Mouse (Mus musculus): ENCODE data around the gene Cacng7. TPM values are rescaled to one million over a fixed set of nuclear protein-coding genes. Genes with fewer than 3 reads are reported as not detected.

The Cacng7 gene
- polyA plus RNA-seq, 1 experiment from 2014 or later: 0.81 TPM

- under 1% methylated on average over 16 of the region's 16 CpGs for WGBS
- H3K27ac ChIP-seq (ENCODE audit: low read length): no peak overlapping the region
- peak overlapping the region; percentile 35 for H3K4me3 ChIP-seq (ENCODE audit: low read length)
- peak overlapping the region; percentile 61 for H3K4me2 ChIP-seq (replicated peaks; ENCODE audit: low read depth, low read length)
- ATAC-seq (ENCODE audit: low FRiP score, low TSS enrichment): peak; percentile 28
- H3K9ac ChIP-seq (replicated peaks; ENCODE audit: low read length): peak overlapping the region; percentile 33; the same call in 1 of the 2 replicates
- peaks cover 12% of the 10 kb centered on the region; the same call in 1 of the 2 replicates for H3K36me3 ChIP-seq (ENCODE audit: insufficient read depth, low read length)
- H3K27me3 ChIP-seq (ENCODE audit: insufficient read depth, low read length): peaks cover 46% of the 10 kb centered on the region
- peaks cover 27% of the 10 kb centered on the region for H3K4me1 ChIP-seq (ENCODE audit: insufficient read depth, low read length)
- H3K9me3 ChIP-seq (ENCODE audit: low read length): no peaks in the 10 kb centered on the region
Measured at GRCm38 (mm10) chr7:3302556-3303275, 30.0 kb upstream of the Cacng7 start.

DNA sequence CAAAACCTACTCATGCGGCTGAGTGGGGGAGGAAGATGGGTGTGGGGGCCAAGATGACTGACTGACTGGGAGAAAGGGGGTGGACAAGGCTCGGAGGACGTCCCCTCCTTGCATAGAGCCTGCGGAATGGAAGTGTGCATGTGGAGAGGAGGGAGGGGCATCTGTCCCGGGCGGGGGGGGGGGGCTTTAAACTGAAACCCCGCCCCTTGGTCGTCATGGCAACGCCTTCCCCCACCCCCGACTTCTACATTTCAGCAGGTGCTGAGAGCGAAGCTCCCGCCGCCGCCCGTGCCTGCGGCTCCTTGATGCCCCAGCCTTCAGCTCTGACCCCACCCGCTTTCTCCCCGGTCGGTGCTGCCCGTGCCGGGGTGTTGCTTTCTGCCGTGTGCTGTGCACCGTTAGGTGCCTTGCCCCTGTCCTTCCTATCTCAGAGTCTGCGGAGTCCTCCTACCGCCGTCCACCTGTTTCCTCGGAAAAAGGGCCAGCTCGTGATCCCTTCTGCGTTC lies 29.4 kb upstream of the Cacng7 start:
- no peak overlapping the region for H3K27ac ChIP-seq (ENCODE audit: low read length)
- H3K27me3 ChIP-seq (ENCODE audit: insufficient read depth, low read length): peaks cover 46% of the 10 kb centered on the region
- no peaks in the 10 kb centered on the region for H3K9me3 ChIP-seq (ENCODE audit: low read length)
- WGBS: under 1% methylated on average over 28 of the region's 29 CpGs
- H3K9ac ChIP-seq (replicated peaks; ENCODE audit: low read length): no peak overlapping the region
- peak overlapping the region; percentile 61 for H3K4me2 ChIP-seq (replicated peaks; ENCODE audit: low read depth, low read length)
- H3K36me3 ChIP-seq (ENCODE audit: insufficient read depth, low read length): peaks cover 7% of the 10 kb centered on the region; the same call in 1 of the 2 replicates
- peak; percentile 54; the same call in 1 of the 2 replicates for ATAC-seq (ENCODE audit: low FRiP score, low TSS enrichment)
- peaks cover 26% of the 10 kb centered on the region for H3K4me1 ChIP-seq (ENCODE audit: insufficient read depth, low read length)
- peak overlapping the region; percentile 35 for H3K4me3 ChIP-seq (ENCODE audit: low read length)

DNA sequence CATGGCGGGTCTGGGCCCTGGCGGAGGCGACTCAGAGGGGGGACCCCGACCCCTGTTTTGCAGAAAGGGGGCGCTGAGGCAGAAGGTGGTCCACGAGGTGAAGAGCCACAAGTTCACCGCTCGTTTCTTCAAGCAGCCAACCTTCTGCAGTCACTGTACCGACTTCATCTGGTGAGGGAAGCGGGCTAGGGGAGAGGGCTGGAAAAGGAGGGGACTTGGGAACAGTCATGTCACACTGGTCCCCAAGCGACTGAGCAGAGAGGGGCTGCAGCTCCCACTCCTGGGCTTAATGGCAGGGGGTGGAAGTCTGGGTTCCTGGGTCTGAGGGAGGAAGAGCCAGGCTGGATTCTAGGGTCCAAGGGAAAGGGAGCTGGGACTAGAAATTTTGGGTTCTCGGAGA lies 29.0 kb upstream of the Cacng7 start:
- Histone ChIP-seq H3K27ac (ENCODE audit: low read length) (no peak overlapping the region), H3K36me3 (ENCODE audit: insufficient read depth, low read length) (0 out of 2 replicates have a peak, but pooled peaks cover 2% of the 10 kb centered on the region), H3K4me2 (replicated peaks; ENCODE audit: low read depth, low read length) (peak overlapping the region; percentile 61), H3K4me3 (ENCODE audit: low read length) (peak overlapping the region; percentile 35), H3K4me1 (ENCODE audit: insufficient read depth, low read length) (peaks cover 24% of the 10 kb centered on the region), H3K9ac (replicated peaks; ENCODE audit: low read length) (no peak overlapping the region), H3K9me3 (ENCODE audit: low read length) (no peaks in the 10 kb centered on the region), H3K27me3 (ENCODE audit: insufficient read depth, low read length) (peaks cover 46% of the 10 kb centered on the region)
- ATAC-seq (ENCODE audit: low FRiP score, low TSS enrichment): 0 out of 2 replicates have a peak, but pooled peaks have one; percentile 6
- WGBS: 6% methylated on average over 12 of the region's 12 CpGs

DNA sequence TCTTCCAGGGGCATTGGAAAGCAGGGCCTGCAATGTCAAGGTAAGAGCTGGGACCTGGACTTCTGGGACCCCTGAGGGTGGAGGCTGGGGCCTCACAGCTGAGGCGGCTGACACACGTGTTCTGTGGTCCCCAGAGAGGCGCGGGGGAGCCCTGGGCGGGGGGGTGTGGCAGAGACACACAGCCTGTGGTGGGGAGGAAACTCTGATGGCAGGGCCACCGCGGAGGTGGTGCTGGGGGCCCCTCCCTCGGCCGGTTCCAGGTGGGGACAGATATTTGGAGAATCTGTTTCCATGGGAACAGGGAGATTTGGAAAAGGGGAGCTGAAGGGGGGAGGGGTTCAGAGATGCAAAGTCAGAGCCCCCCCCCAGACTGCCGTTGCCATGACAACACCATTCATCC lies 28.5 kb upstream of the Cacng7 start:
- Histone ChIP-seq H3K4me2 (replicated peaks; ENCODE audit: low read depth, low read length) (no peak overlapping the region), H3K9ac (replicated peaks; ENCODE audit: low read length) (no peak overlapping the region), H3K27me3 (ENCODE audit: insufficient read depth, low read length) (peaks cover 46% of the 10 kb centered on the region), H3K27ac (ENCODE audit: low read length) (no peak overlapping the region), H3K4me1 (ENCODE audit: insufficient read depth, low read length) (peaks cover 24% of the 10 kb centered on the region), H3K4me3 (ENCODE audit: low read length) (no peak overlapping the region), H3K9me3 (ENCODE audit: low read length) (no peaks in the 10 kb centered on the region), H3K36me3 (ENCODE audit: insufficient read depth, low read length) (no peaks in the 10 kb centered on the region)
- 0% methylated on average over 10 of the region's 10 CpGs for WGBS
- no peak for ATAC-seq (ENCODE audit: low FRiP score, low TSS enrichment)

GRCm38 (mm10) chr7:3306400-3306799 lies 26.4 kb upstream of the Cacng7 start:
- Histone ChIP-seq H3K4me3 (ENCODE audit: low read length) (no peak overlapping the region), H3K4me2 (replicated peaks; ENCODE audit: low read depth, low read length) (no peak overlapping the region), H3K36me3 (ENCODE audit: insufficient read depth, low read length) (no peaks in the 10 kb centered on the region), H3K27me3 (ENCODE audit: insufficient read depth, low read length) (peaks cover 41% of the 10 kb centered on the region), H3K4me1 (ENCODE audit: insufficient read depth, low read length) (peaks cover 22% of the 10 kb centered on the region), H3K9me3 (ENCODE audit: low read length) (no peaks in the 10 kb centered on the region), H3K27ac (ENCODE audit: low read length) (no peak overlapping the region), H3K9ac (replicated peaks; ENCODE audit: low read length) (no peak overlapping the region)
- 74% methylated on average over 3 of the region's 3 CpGs for WGBS
- no peak for ATAC-seq (ENCODE audit: low FRiP score, low TSS enrichment)

DNA sequence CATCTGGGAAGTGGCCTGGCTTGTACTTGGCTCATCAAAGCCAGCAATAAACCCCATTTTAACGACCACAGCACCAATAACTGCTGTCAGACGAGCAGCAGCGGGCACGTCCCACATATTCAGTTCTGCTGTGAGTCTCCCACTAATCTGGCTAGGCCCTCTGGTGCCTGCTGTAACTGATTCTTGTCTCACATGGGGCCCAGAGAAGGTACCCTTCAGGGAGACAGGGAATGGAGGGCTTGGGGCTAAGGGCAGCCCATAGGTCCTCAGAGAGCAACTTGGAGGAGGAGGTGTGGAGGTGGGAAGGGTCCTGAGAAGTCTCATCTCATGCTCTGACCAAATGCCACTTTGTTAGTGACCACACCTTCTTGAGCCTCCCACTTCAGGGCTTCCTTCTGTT lies 24.1 kb upstream of the Cacng7 start:
- H3K4me1 ChIP-seq (ENCODE audit: insufficient read depth, low read length): peaks cover 3% of the 10 kb centered on the region
- H3K9me3 ChIP-seq (ENCODE audit: low read length): no peaks in the 10 kb centered on the region
- no peaks in the 10 kb centered on the region for H3K36me3 ChIP-seq (ENCODE audit: insufficient read depth, low read length)
- H3K9ac ChIP-seq (replicated peaks; ENCODE audit: low read length): no peak overlapping the region
- H3K27ac ChIP-seq (ENCODE audit: low read length): no peak overlapping the region
- no peak overlapping the region for H3K4me2 ChIP-seq (replicated peaks; ENCODE audit: low read depth, low read length)
- H3K4me3 ChIP-seq (ENCODE audit: low read length): no peak overlapping the region
- WGBS: 15% methylated on average over 4 of the region's 4 CpGs
- H3K27me3 ChIP-seq (ENCODE audit: insufficient read depth, low read length): peaks cover 26% of the 10 kb centered on the region
- no peak for ATAC-seq (ENCODE audit: low FRiP score, low TSS enrichment)

DNA sequence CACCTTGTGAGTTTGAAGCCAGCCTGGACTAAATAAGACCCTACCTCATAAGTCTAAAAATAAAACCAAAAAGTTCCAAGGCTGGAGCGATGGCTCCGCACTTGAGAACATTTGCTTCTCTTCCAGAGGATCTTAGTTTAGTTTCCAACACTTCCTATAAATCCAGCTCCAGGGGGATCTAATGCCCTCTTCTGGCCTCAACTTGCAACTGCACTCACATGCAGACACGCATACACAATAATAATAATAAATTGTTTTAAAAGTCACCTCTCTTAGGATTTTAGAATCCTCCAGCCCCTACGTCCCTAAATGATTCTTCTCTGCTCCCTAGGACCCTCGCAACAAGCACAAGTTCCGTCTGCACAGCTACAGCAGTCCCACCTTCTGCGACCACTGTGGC lies 22.5 kb upstream of the Cacng7 start:
- no peaks in the 10 kb centered on the region for H3K4me1 ChIP-seq (ENCODE audit: insufficient read depth, low read length)
- H3K27ac ChIP-seq (ENCODE audit: low read length): no peak overlapping the region
- peaks cover 10% of the 10 kb centered on the region; the same call in 1 of the 2 replicates for H3K27me3 ChIP-seq (ENCODE audit: insufficient read depth, low read length)
- H3K9ac ChIP-seq (replicated peaks; ENCODE audit: low read length): no peak overlapping the region
- no peak for ATAC-seq (ENCODE audit: low FRiP score, low TSS enrichment)
- no peak overlapping the region for H3K4me3 ChIP-seq (ENCODE audit: low read length)
- no peaks in the 10 kb centered on the region for H3K9me3 ChIP-seq (ENCODE audit: low read length)
- no peaks in the 10 kb centered on the region for H3K36me3 ChIP-seq (ENCODE audit: insufficient read depth, low read length)
- no peak overlapping the region for H3K4me2 ChIP-seq (replicated peaks; ENCODE audit: low read depth, low read length)
- WGBS: 96% methylated on average over 7 of the region's 7 CpGs

GRCm38 (mm10) chr7:3313571-3313970 lies 19.2 kb upstream of the Cacng7 start:
- 0 out of 2 replicates have a peak, but pooled peaks have one; percentile 27 for ATAC-seq (ENCODE audit: low FRiP score, low TSS enrichment)
- H3K9me3 ChIP-seq (ENCODE audit: low read length): no peaks in the 10 kb centered on the region
- H3K4me2 ChIP-seq (replicated peaks; ENCODE audit: low read depth, low read length): no peak overlapping the region
- no peak overlapping the region for H3K9ac ChIP-seq (replicated peaks; ENCODE audit: low read length)
- H3K27ac ChIP-seq (ENCODE audit: low read length): no peak overlapping the region
- no peaks in the 10 kb centered on the region for H3K27me3 ChIP-seq (ENCODE audit: insufficient read depth, low read length)
- no peak overlapping the region for H3K4me3 ChIP-seq (ENCODE audit: low read length)
- 79% methylated on average over 8 of the region's 8 CpGs for WGBS
- H3K36me3 ChIP-seq (ENCODE audit: insufficient read depth, low read length): no peaks in the 10 kb centered on the region
- no peaks in the 10 kb centered on the region for H3K4me1 ChIP-seq (ENCODE audit: insufficient read depth, low read length)

- peak; percentile 59 for ATAC-seq (ENCODE audit: low FRiP score, low TSS enrichment)
- WGBS: 71% methylated on average over 5 of the region's 5 CpGs
- Histone ChIP-seq H3K36me3 (ENCODE audit: insufficient read depth, low read length) (no peaks in the 10 kb centered on the region), H3K4me3 (ENCODE audit: low read length) (no peak overlapping the region), H3K9me3 (ENCODE audit: low read length) (no peaks in the 10 kb centered on the region), H3K4me2 (replicated peaks; ENCODE audit: low read depth, low read length) (no peak overlapping the region), H3K27me3 (ENCODE audit: insufficient read depth, low read length) (no peaks in the 10 kb centered on the region), H3K4me1 (ENCODE audit: insufficient read depth, low read length) (no peaks in the 10 kb centered on the region), H3K27ac (ENCODE audit: low read length) (no peak overlapping the region), H3K9ac (replicated peaks; ENCODE audit: low read length) (no peak overlapping the region)
Measured at GRCm38 (mm10) chr7:3314121-3314520, 18.6 kb upstream of the Cacng7 start.

DNA sequence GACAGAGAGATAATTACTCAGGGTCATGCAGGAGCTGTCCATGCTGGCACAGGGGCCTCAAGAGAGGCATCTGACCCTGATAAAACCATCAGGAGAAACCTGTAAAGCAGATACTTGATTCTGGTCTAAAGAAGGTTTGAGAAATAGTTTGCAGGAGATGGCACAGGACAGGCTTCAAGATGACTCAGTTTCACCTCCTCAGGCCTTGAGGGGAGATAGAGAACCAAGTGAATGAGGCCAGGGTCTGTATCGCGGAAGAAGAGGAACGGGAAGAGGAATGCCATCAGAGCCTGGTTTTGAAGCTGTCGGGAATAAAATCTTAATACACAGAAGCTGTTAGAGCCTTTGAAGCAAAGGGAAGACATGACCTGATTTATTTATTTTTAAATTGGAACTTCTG lies 15.1 kb upstream of the Cacng7 start:
- H3K4me3 ChIP-seq (ENCODE audit: low read length): no peak overlapping the region
- no peaks in the 10 kb centered on the region for H3K27me3 ChIP-seq (ENCODE audit: insufficient read depth, low read length)
- H3K9ac ChIP-seq (replicated peaks; ENCODE audit: low read length): no peak overlapping the region
- WGBS: 35% methylated on average over 4 of the region's 4 CpGs
- H3K9me3 ChIP-seq (ENCODE audit: low read length): no peaks in the 10 kb centered on the region
- no peak overlapping the region for H3K27ac ChIP-seq (ENCODE audit: low read length)
- no peak for ATAC-seq (ENCODE audit: low FRiP score, low TSS enrichment)
- H3K4me1 ChIP-seq (ENCODE audit: insufficient read depth, low read length): no peaks in the 10 kb centered on the region
- H3K4me2 ChIP-seq (replicated peaks; ENCODE audit: low read depth, low read length): no peak overlapping the region
- no peaks in the 10 kb centered on the region for H3K36me3 ChIP-seq (ENCODE audit: insufficient read depth, low read length)
